Mouse (Mus musculus) midbrain, embryonic 10.5 days (tissue): ENCODE results near the gene Ccdc85b. TPM values are rescaled to one million over a fixed set of nuclear protein-coding genes. Genes with fewer than 3 reads are reported as not detected.

ENCODE experiments used
- DNase-seq: peaks from one replicate; pipeline ENCODE4 v3.0.0-alpha.2; 2017; ENCODE audit warnings: low spot score
- H3K27ac ChIP-seq: fragments of 300-500 bp; sonication (generic); replicated peaks from 2 replicates; pipeline ENCODE4 v1.5.1; 2016; ENCODE audit warnings: mild to moderate bottlenecking
- H3K27me3 ChIP-seq: fragments of 300-500 bp; sonication (generic); 2 replicates; pipeline ENCODE4 v1.6.1; 2016; ENCODE audit warnings: low read depth, mild to moderate bottlenecking; ENCODE audit not compliant: poor library complexity, severe bottlenecking
- H3K36me3 ChIP-seq: fragments of 300-500 bp; sonication (generic); 2 replicates; pipeline ENCODE4 v1.6.1; 2016; ENCODE audit warnings: mild to moderate bottlenecking, moderate library complexity
- H3K4me1 ChIP-seq: fragments of 300-500 bp; sonication (generic); 2 replicates; pipeline ENCODE4 v1.6.1; 2016
- H3K4me3 ChIP-seq: fragments of 300-500 bp; sonication (generic); 2 replicates; pipeline ENCODE4 v1.5.1; 2016; ENCODE audit warnings: mild to moderate bottlenecking, moderate library complexity
- H3K9me3 ChIP-seq: fragments of 300-500 bp; sonication (generic); replicated peaks from 2 replicates; pipeline ENCODE4 v1.6.1; 2016; ENCODE audit warnings: mild to moderate bottlenecking
- WGBS: fragments of 180-500 bp; shearing (Covaris S2); methylation state at CpG from one replicate; pipeline ENCODE4 v1.1.7; 2016; 5-methylcytosine and 5-hydroxymethylcytosine counted together
- polyA plus RNA-seq: library from polyadenylated mRNA; unstranded; fragments of >200 nt; fragmentation: Nextera tagmentation; extraction: Ambion mirVana; gene quantifications from 2 replicates; pipeline ENCODE4 v1.2.1, GENCODE M21; 2016

Ccdc85b gene
- polyA plus RNA-seq, 1 experiment from 2014 or later, result 6.0 TPM

GRCm38 (mm10) chr19:5477004-5477667, 19.4 kb upstream of the Ccdc85b start:
- no peak for DNase-seq
- Histone ChIP-seq H3K27ac (no peak overlapping the region), H3K36me3 (peaks cover 49% of the 10 kb centered on the region), H3K9me3 (no peaks in the 10 kb centered on the region), H3K27me3 (peaks cover 10% of the 10 kb centered on the region; the same call in 1 of the 2 replicates), H3K4me1 (peaks cover 27% of the 10 kb centered on the region), H3K4me3 (no peak overlapping the region)
- 89% methylated on average over 10 of the region's 10 CpGs for WGBS

GRCm38 (mm10) chr19:5475069-5475714, 17.5 kb upstream of the Ccdc85b start:
- no peaks in the 10 kb centered on the region for H3K9me3 ChIP-seq
- H3K4me1 ChIP-seq, result peaks cover 27% of the 10 kb centered on the region
- peaks cover 10% of the 10 kb centered on the region; the same call in 1 of the 2 replicates for H3K27me3 ChIP-seq
- DNase-seq, result no peak
- WGBS, result 27% methylated on average over 13 of the region's 13 CpGs
- H3K4me3 ChIP-seq, result peak overlapping the region; percentile 68
- H3K36me3 ChIP-seq, result peaks cover 29% of the 10 kb centered on the region
- H3K27ac ChIP-seq, result peak overlapping the region; percentile 90

- peak overlapping the region; percentile 68 for H3K4me3 ChIP-seq
- peaks cover 10% of the 10 kb centered on the region; the same call in 1 of the 2 replicates for H3K27me3 ChIP-seq
- under 1% methylated on average over 57 of the region's 68 CpGs for WGBS
- no peaks in the 10 kb centered on the region for H3K9me3 ChIP-seq
- H3K27ac ChIP-seq, result peak overlapping the region; percentile 90
- H3K36me3 ChIP-seq, result peaks cover 23% of the 10 kb centered on the region
- peak; percentile 65 for DNase-seq
- peaks cover 27% of the 10 kb centered on the region for H3K4me1 ChIP-seq
These were observed 16.8 kb upstream of the Ccdc85b start for GRCm38 (mm10) chr19:5474281-5475068.

- Histone ChIP-seq H3K27ac (peak within 1 kb of the TSS; percentile 90), H3K36me3 (peaks cover 16% of the 10 kb centered on the region), H3K9me3 (no peaks in the 10 kb centered on the region), H3K4me3 (peak within 1 kb of the TSS; percentile 68), H3K27me3 (peaks cover 10% of the 10 kb centered on the region; the same call in 1 of the 2 replicates), H3K4me1 (peaks cover 27% of the 10 kb centered on the region)
- peak; percentile 80 for DNase-seq
- WGBS, result 2% methylated on average over 22 of the region's 22 CpGs
These were observed 16.0 kb upstream of the Ccdc85b start, which contains the start of gene Efemp2 for GRCm38 (mm10) chr19:5473720-5474119. Gene Efemp2 (plus strand): TSS chr19:5473954.

GRCm38 (mm10) chr19:5472857-5473256, 15.2 kb upstream of the Ccdc85b start:
- no peak overlapping the region for H3K4me3 ChIP-seq
- H3K4me1 ChIP-seq, result peaks cover 27% of the 10 kb centered on the region
- no peaks in the 10 kb centered on the region for H3K9me3 ChIP-seq
- peaks cover 7% of the 10 kb centered on the region for H3K36me3 ChIP-seq
- H3K27me3 ChIP-seq, result peaks cover 10% of the 10 kb centered on the region; the same call in 1 of the 2 replicates
- no peak for DNase-seq
- H3K27ac ChIP-seq, result no peak overlapping the region
- WGBS, result 86% methylated on average over 3 of the region's 3 CpGs

GRCm38 (mm10) chr19:5471846-5472245, 14.2 kb upstream of the Ccdc85b start:
- WGBS, result 63% methylated on average over 5 of the region's 5 CpGs
- H3K4me1 ChIP-seq, result peaks cover 27% of the 10 kb centered on the region
- H3K27me3 ChIP-seq, result peaks cover 10% of the 10 kb centered on the region; the same call in 1 of the 2 replicates
- H3K4me3 ChIP-seq, result no peak overlapping the region
- peaks cover 8% of the 10 kb centered on the region for H3K36me3 ChIP-seq
- DNase-seq, result no peak
- no peak overlapping the region for H3K27ac ChIP-seq
- H3K9me3 ChIP-seq, result no peaks in the 10 kb centered on the region

GRCm38 (mm10) chr19:5468374-5468773, 10.7 kb upstream of the Ccdc85b start, which contains the start of gene Ctsw:
Gene Ctsw (minus strand): TSS chr19:5468507.
- H3K9me3 ChIP-seq, result no peaks in the 10 kb centered on the region
- WGBS, result 54% methylated on average over 5 of the region's 5 CpGs
- no peak within 1 kb of the TSS for H3K27ac ChIP-seq
- peaks cover 43% of the 10 kb centered on the region for H3K36me3 ChIP-seq
- peaks cover 10% of the 10 kb centered on the region for H3K4me1 ChIP-seq
- no peak within 1 kb of the TSS for H3K4me3 ChIP-seq
- DNase-seq, result no peak
- H3K27me3 ChIP-seq, result no peaks in the 10 kb centered on the region

- Histone ChIP-seq H3K36me3 (peaks cover 57% of the 10 kb centered on the region), H3K27me3 (no peaks in the 10 kb centered on the region), H3K4me1 (peaks cover 10% of the 10 kb centered on the region), H3K27ac (no peak overlapping the region), H3K4me3 (no peak overlapping the region), H3K9me3 (no peaks in the 10 kb centered on the region)
- no peak for DNase-seq
- WGBS, result 90% methylated on average over 6 of the region's 6 CpGs
These were observed 9.3 kb upstream of the Ccdc85b start for GRCm38 (mm10) chr19:5466916-5467500.

- Histone ChIP-seq H3K9me3 (no peaks in the 10 kb centered on the region), H3K27ac (no peak overlapping the region), H3K27me3 (no peaks in the 10 kb centered on the region), H3K4me1 (peaks cover 22% of the 10 kb centered on the region), H3K4me3 (no peak overlapping the region), H3K36me3 (peaks cover 58% of the 10 kb centered on the region)
- no peak for DNase-seq
- WGBS, result 94% methylated on average over 8 of the region's 8 CpGs
These were observed 7.3 kb upstream of the Ccdc85b start for GRCm38 (mm10) chr19:5465037-5465436.

GRCm38 (mm10) chr19:5463791-5464562, 6.3 kb upstream of the Ccdc85b start:
- Histone ChIP-seq H3K4me1 (peaks cover 27% of the 10 kb centered on the region), H3K27ac (peak overlapping the region; percentile 66), H3K9me3 (no peaks in the 10 kb centered on the region), H3K36me3 (peaks cover 58% of the 10 kb centered on the region), H3K27me3 (peaks cover 9% of the 10 kb centered on the region), H3K4me3 (peak overlapping the region; percentile 35)
- WGBS, result 58% methylated on average over 15 of the region's 15 CpGs
- DNase-seq, result peak; percentile 78

- Histone ChIP-seq H3K27me3 (peaks cover 17% of the 10 kb centered on the region), H3K4me1 (peaks cover 27% of the 10 kb centered on the region), H3K4me3 (peak overlapping the region; percentile 14; the same call in 1 of the 2 replicates), H3K36me3 (peaks cover 58% of the 10 kb centered on the region), H3K9me3 (no peaks in the 10 kb centered on the region), H3K27ac (no peak overlapping the region)
- 90% methylated on average over 9 of the region's 9 CpGs for WGBS
- DNase-seq, result no peak
These were observed 5.5 kb upstream of the Ccdc85b start for GRCm38 (mm10) chr19:5463212-5463611.
